Mouse (Mus musculus) lung, embryonic 15.5 days (tissue): Measurements from ENCODE around the gene Mme. TPM values are rescaled to one million over a fixed set of nuclear protein-coding genes. Genes with fewer than 3 reads are reported as not detected.

Source experiments
- ATAC-seq: fragments of 200-750 bp; cut with Nextera tagmentation; 2 replicates; pipeline ENCODE4 v1.8.0; 2017; ENCODE audit warnings: moderate number of reproducible peaks, borderline replicate concordance; ENCODE audit not compliant: low FRiP score, low TSS enrichment; ENCODE audit errors: extremely low read depth
- H3K27ac ChIP-seq: fragments of 300-500 bp; sonication (generic); 2 replicates; pipeline ENCODE4 v1.5.1; 2015; ENCODE audit warnings: moderate library complexity, mild to moderate bottlenecking, inconsistent platforms
- H3K27me3 ChIP-seq: fragments of 300-500 bp; sonication (generic); 2 replicates; pipeline ENCODE4 v1.6.1; 2015; ENCODE audit warnings: inconsistent platforms
- H3K36me3 ChIP-seq: fragments of 300-500 bp; sonication (generic); 2 replicates; pipeline ENCODE4 v1.6.1; 2015; ENCODE audit warnings: inconsistent platforms
- H3K4me1 ChIP-seq: fragments of 300-500 bp; sonication (generic); 2 replicates; pipeline ENCODE4 v1.6.1; 2015; ENCODE audit warnings: inconsistent platforms
- H3K4me2 ChIP-seq: fragments of 300-500 bp; sonication (generic); 2 replicates; pipeline ENCODE4 v1.6.1; 2015; ENCODE audit warnings: inconsistent platforms, mild to moderate bottlenecking, moderate library complexity
- H3K4me3 ChIP-seq: fragments of 300-500 bp; sonication (generic); 2 replicates; pipeline ENCODE4 v1.5.1; 2015; ENCODE audit warnings: mild to moderate bottlenecking, inconsistent platforms
- H3K9ac ChIP-seq: fragments of 300-500 bp; sonication (generic); 2 replicates; pipeline ENCODE4 v1.6.1; 2015; ENCODE audit warnings: inconsistent platforms
- H3K9me3 ChIP-seq: fragments of 300-500 bp; sonication (generic); 2 replicates; pipeline ENCODE4 v1.6.1; 2016; ENCODE audit warnings: inconsistent platforms
- WGBS: fragments of 180-500 bp; shearing (Covaris S2); methylation state at CpG from one replicate; pipeline ENCODE4 v1.1.7; 2015; 5-methylcytosine and 5-hydroxymethylcytosine counted together
- polyA plus RNA-seq: library from polyadenylated mRNA; unstranded; fragments of >200 nt; fragmentation: Nextera tagmentation; extraction: Ambion mirVana; gene quantifications from 2 replicates; pipeline ENCODE4 v1.2.1, GENCODE M21; 2015

Mme gene
- polyA plus RNA-seq, 1 experiment from 2014 or later, result 5.7 TPM

DNA sequence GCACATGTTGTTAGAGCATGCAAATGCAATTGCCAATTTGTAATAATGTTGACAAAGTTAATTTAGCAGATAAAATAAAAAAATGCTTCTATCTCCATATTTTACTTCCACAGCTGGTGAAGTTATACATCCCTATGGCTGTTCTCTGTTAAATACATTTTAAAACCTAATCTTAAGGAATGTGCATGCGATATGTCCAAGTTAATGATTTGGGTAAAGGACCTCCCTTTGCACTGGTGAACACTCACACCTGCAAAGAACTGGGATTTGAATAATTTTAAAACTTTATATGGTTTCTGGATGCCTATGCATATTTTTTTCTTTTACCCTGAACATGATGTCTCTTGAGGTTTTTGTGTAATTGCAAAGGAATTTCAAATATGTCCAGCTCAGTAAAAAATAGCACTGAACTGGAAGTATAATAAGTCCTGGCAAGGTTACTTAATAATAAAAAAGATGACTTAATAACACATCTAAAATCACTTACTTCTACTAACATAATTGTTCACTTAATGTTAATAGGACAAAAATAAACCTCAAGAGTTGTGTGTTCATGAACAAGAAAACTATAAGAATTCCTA lies 110.4 kb downstream of the Mme start:
- Histone ChIP-seq H3K36me3 (no peaks in the 10 kb centered on the region), H3K4me3 (no peak overlapping the region), H3K4me2 (no peak overlapping the region), H3K27me3 (no peaks in the 10 kb centered on the region), H3K9me3 (no peaks in the 10 kb centered on the region), H3K4me1 (no peaks in the 10 kb centered on the region), H3K27ac (no peak overlapping the region), H3K9ac (no peak overlapping the region)
- WGBS, result 63% methylated on average over 1 of the region's 1 CpGs
- ATAC-seq, result no peak

DNA sequence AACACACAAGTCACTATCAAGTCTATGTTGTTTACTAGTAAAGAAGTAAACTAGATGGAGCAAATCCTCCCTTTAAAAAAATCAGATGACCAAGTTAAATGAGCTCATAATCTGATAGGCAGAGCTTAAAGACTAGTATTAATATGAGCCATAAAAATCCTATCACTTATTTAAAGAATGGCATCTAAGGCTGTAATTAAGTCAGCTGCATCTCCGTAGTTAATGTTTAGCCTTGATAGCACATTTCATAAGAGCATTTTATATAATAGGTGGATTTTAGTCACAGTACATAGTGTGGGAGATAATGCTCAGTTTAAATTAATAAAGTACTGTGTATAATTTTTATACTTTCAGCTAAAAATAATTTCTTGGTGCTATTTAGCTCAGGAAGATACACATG lies 118.2 kb downstream of the Mme start:
- Histone ChIP-seq H3K4me1 (no peaks in the 10 kb centered on the region), H3K27me3 (no peaks in the 10 kb centered on the region), H3K36me3 (no peaks in the 10 kb centered on the region), H3K9ac (no peak overlapping the region), H3K9me3 (no peaks in the 10 kb centered on the region), H3K4me3 (no peak overlapping the region), H3K27ac (no peak overlapping the region), H3K4me2 (no peak overlapping the region)
- ATAC-seq, result no peak
- WGBS, result 81% methylated on average over 1 of the region's 1 CpGs

DNA sequence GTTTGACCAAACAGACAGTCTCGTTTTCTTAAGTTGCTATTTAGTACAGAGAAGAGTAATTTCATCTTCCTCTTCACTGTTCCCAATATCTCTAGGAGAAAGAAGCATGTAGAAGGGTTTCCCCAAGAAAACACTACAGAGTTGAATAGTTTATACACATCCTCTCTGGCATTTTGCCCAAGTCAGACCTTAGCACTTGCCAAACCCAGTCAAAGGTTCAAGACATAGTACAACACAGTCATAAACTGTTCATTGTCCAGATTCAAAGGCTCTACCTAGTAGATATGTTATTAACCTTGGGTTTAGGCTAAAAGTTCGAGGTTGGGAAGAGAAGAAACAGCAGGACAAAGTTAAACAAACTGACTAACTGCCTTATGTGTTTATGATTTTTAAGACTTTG lies 143.7 kb downstream of the Mme start:
- H3K9me3 ChIP-seq, result no peaks in the 10 kb centered on the region
- H3K27me3 ChIP-seq, result no peaks in the 10 kb centered on the region
- no peak for ATAC-seq
- no peak overlapping the region for H3K27ac ChIP-seq
- H3K9ac ChIP-seq, result no peak overlapping the region
- WGBS, result 48% methylated on average over 2 of the region's 2 CpGs
- no peaks in the 10 kb centered on the region for H3K4me1 ChIP-seq
- no peak overlapping the region for H3K4me3 ChIP-seq
- no peaks in the 10 kb centered on the region for H3K36me3 ChIP-seq
- H3K4me2 ChIP-seq, result no peak overlapping the region

DNA sequence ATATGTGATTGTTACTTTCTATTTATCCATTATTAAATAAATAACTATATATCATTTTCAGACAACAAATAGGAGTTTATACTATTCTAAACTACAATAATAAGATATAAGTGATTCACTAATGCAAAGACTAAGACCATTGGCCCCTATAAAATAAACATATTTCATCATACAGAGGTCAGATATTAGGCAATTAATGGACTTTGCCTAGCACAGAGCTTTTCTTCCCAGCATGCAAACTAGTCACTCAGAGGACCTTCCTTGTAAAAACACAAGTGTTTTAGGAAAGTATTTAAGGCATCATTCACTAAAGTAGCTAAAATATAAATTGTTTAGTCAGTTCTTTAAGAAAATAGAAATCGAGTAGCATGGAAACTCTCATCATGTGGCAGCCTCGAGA lies 149.4 kb downstream of the Mme start:
- Histone ChIP-seq H3K9me3 (no peaks in the 10 kb centered on the region), H3K36me3 (no peaks in the 10 kb centered on the region), H3K4me1 (no peaks in the 10 kb centered on the region), H3K4me2 (no peak overlapping the region), H3K27me3 (no peaks in the 10 kb centered on the region), H3K9ac (no peak overlapping the region), H3K4me3 (no peak overlapping the region), H3K27ac (no peak overlapping the region)
- WGBS, result 37% methylated on average over 2 of the region's 2 CpGs
- no peak for ATAC-seq

DNA sequence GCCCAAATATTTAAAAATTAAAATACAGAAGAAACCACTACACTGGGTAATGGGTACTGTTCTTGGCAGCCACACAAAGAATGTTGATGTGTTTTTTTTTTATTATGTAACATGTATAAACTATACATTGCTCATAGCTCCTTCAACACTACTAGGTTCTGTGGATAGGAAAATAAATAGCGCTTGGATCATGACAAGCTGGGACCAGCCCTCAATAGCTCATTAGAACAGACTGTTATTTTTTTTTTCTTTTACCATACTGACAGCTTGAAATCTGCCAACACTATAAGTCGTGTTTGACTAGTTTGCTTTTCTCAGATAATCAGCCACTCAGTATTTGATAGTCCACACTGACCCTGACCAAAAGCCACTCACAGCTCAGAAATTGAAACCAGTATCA lies 150.0 kb downstream of the Mme start:
- Histone ChIP-seq H3K4me3 (no peak overlapping the region), H3K36me3 (no peaks in the 10 kb centered on the region), H3K9ac (no peak overlapping the region), H3K4me1 (no peaks in the 10 kb centered on the region), H3K9me3 (no peaks in the 10 kb centered on the region), H3K4me2 (no peak overlapping the region), H3K27ac (no peak overlapping the region), H3K27me3 (no peaks in the 10 kb centered on the region)
- ATAC-seq, result peak; percentile 90
- WGBS, result 26% methylated on average over 2 of the region's 2 CpGs

DNA sequence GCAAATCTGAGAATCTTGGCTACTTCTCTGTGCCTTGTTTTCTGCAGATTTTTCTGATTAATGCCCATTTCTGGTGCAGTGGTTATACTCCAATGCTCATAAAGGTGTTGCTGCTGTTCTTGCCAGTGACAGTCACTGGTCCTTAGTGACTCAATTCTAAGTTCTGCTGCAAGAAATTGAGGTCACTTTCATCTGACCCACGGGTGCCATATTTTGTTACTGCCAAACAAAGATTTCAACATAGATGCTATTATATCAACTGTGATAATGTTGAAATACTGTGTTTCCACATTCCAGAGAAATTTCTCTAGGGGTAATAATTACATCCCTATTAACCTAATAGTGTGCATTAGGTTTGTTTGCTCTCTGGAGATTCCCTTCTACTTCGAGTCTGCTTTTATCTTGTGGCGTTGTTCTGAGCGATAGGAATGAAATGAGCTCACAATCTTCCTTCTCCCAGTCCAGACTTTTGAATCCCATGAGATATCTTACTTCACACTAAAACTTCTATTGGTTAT lies 153.1 kb downstream of the Mme start:
- H3K9me3 ChIP-seq, result no peaks in the 10 kb centered on the region
- H3K36me3 ChIP-seq, result no peaks in the 10 kb centered on the region
- 61% methylated on average over 4 of the region's 4 CpGs for WGBS
- H3K27me3 ChIP-seq, result no peaks in the 10 kb centered on the region
- H3K27ac ChIP-seq, result no peak overlapping the region
- no peak overlapping the region for H3K4me2 ChIP-seq
- peak; percentile 46; the same call in 1 of the 2 replicates for ATAC-seq
- H3K4me3 ChIP-seq, result no peak overlapping the region
- H3K9ac ChIP-seq, result no peak overlapping the region
- H3K4me1 ChIP-seq, result no peaks in the 10 kb centered on the region

DNA sequence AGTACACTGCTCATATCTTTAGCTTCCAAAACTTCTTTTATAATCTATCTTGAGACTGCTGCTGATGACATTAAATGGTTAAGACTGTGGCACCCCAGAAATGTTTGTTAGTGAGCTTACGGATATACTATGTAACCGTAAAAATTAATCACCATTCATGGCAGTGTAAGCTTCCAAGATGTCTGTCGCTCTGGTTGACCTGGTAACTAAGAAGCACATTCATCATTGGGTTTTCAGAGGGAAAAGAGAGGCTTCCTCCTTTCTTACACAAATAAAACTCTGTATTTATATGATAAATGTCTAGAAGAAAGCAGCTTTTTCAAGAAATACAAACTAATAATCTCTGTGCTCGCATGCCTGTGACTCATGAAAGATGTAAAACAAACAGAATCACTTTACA lies 156.8 kb downstream of the Mme start:
- Histone ChIP-seq H3K9ac (no peak overlapping the region), H3K4me1 (no peaks in the 10 kb centered on the region), H3K4me2 (no peak overlapping the region), H3K4me3 (no peak overlapping the region), H3K36me3 (no peaks in the 10 kb centered on the region), H3K27me3 (no peaks in the 10 kb centered on the region), H3K27ac (no peak overlapping the region), H3K9me3 (no peaks in the 10 kb centered on the region)
- ATAC-seq, result no peak
- 49% methylated on average over 4 of the region's 4 CpGs for WGBS

DNA sequence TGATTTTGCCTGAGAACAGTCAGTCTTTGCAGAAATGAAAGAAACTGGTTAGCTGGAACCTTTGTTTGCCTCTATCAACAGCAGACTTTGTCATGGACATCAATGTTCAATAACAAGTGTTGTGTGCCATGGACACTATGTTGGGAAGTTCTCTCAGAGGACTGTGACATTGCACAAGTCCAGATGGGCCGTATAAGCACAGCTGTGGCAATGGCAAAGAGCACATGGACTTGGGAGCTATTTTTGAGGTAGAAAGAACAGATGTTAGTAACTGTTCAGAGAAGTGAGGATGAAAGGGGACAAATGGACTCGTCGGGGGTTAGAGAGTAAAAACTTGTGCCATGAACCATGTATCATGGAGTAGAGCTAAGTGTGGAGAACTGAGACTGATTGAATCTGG lies 165.1 kb downstream of the Mme start:
- no peak overlapping the region for H3K9ac ChIP-seq
- H3K27ac ChIP-seq, result no peak overlapping the region
- peak; percentile 80 for ATAC-seq
- no peaks in the 10 kb centered on the region for H3K4me1 ChIP-seq
- 49% methylated on average over 3 of the region's 3 CpGs for WGBS
- no peaks in the 10 kb centered on the region for H3K27me3 ChIP-seq
- no peak overlapping the region for H3K4me3 ChIP-seq
- no peaks in the 10 kb centered on the region for H3K9me3 ChIP-seq
- no peak overlapping the region for H3K4me2 ChIP-seq
- no peaks in the 10 kb centered on the region for H3K36me3 ChIP-seq

DNA sequence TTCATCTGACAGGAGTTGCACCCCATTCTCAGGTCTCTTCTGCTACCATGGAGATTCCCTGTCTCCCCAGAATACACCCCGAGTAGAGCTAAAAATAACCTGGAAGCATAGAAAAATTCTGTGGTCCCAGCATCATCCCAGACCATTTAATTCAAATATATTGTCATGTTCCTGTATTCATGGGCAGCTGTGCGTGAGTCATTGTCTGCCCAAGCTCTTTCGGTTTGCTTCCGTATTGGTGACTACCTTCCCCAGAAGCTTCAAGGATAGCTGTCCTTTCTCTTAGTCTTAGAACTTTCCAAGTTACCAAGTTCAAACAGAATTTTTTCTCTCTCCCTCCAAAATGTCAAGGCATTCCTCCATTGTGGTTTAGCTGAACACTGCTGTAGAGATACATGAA lies 169.7 kb downstream of the Mme start:
- ATAC-seq, result no peak
- Histone ChIP-seq H3K9ac (no peak overlapping the region), H3K4me3 (no peak overlapping the region), H3K9me3 (no peaks in the 10 kb centered on the region), H3K4me2 (no peak overlapping the region), H3K4me1 (0 out of 2 replicates have a peak, but pooled peaks cover 5% of the 10 kb centered on the region), H3K36me3 (no peaks in the 10 kb centered on the region), H3K27me3 (no peaks in the 10 kb centered on the region), H3K27ac (no peak overlapping the region)
- WGBS, result 82% methylated on average over 4 of the region's 4 CpGs

DNA sequence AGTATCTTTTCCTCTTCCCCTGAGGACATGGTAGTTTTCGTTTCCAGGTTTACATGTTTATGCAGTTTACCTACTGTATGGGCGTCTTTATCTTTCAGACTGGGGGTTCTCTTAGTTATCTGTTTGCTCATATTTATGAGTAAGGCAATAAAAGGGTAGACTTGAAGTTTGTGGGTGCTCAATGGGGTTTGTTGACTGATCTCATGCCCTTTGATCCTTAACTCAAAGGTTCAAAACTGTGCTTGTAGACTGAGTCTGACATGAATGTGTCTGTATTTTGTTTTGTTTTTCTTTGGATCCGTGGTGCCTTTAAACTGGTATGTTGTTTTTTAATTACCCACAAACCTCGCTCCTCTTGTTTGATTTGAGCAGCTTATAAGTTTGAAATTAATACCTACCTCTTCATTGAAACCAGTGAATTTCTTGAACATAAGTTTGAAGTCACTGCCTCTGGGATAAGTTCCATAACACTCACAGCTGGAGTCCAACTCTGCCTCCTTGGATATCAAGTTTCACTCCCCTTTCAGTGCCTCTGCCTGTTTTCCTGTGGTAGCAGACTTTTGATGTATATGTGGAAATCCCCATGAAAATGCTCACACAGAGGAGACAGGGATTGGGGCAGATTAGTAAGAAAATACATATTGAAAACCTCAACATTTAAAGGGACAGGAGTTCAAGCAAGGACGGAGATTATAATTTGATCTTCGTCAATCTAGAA lies 171.0 kb downstream of the Mme start:
- no peaks in the 10 kb centered on the region for H3K36me3 ChIP-seq
- no peak overlapping the region for H3K27ac ChIP-seq
- H3K4me3 ChIP-seq, result no peak overlapping the region
- no peak overlapping the region for H3K9ac ChIP-seq
- ATAC-seq, result peak; percentile 65; the same call in 1 of the 2 replicates
- H3K9me3 ChIP-seq, result no peaks in the 10 kb centered on the region
- 0 out of 2 replicates have a peak, but pooled peaks cover 5% of the 10 kb centered on the region for H3K4me1 ChIP-seq
- WGBS, result 56% methylated on average over 6 of the region's 6 CpGs
- H3K27me3 ChIP-seq, result no peaks in the 10 kb centered on the region
- H3K4me2 ChIP-seq, result no peak overlapping the region

DNA sequence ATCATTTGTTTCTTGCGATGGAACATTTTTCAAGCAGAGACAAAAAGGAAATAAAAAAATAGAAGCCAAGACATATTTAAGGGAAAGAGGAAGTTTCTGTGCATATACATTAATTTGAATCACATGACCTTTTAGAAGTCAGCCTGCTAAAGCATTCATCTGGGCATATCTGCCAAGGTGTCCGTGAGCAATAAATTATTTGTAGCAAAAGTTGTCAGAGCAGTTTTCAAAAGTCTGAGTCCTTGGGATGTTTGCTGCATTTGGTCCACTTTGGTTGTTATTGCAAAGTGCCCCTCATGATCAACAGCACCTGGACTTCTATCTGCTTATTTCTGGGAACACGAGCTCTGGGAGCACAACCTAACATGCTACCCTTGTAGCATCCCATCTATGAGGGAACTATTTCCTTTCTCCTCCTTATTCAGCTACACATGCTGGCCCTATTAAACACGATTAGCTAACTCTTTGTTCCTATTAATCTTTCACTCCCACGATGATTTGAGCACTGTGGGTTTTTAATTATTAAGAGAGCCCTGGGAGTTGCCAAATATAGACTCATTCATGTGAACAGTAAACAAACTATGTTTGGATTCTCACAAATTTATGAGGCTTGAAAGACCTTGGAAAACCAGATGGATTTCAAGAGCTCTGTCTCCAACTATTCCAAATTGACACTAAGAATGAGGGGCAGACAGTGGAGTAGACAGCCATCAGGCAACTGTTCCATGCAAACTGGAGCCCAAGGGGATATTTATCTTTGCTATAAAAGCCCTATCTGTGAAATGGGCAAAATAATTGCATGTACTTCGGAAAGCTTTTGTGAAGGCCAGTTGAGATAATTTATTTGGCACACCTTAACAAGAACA lies 171.9 kb downstream of the Mme start:
- Histone ChIP-seq H3K27me3 (no peaks in the 10 kb centered on the region), H3K4me3 (no peak overlapping the region), H3K9ac (no peak overlapping the region), H3K27ac (0 out of 2 replicates have a peak overlapping the region, but pooled peaks have one; percentile 13), H3K4me1 (0 out of 2 replicates have a peak, but pooled peaks cover 5% of the 10 kb centered on the region), H3K36me3 (no peaks in the 10 kb centered on the region), H3K4me2 (no peak overlapping the region), H3K9me3 (no peaks in the 10 kb centered on the region)
- ATAC-seq, result no peak
- 51% methylated on average over 6 of the region's 6 CpGs for WGBS

DNA sequence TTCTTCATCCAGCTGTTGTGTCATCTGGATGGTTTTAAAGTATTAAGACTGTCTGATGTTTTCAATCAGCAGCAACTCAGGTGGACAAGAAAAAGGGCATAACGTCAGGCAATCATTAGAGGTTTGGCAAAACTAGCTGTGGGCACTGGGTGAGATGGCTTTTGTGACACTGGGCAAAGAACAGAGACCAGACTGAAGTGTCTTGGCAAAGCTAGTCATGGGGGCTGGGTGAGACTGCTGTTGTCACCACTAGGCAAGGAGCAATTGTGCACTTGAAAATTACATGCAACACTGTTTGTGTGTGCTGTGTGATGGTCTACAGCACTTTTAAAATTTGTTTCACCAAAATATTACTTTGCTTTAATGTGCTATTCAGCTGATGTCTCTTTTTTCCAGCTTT lies 175.9 kb downstream of the Mme start:
- 80% methylated on average over 1 of the region's 1 CpGs for WGBS
- H3K9ac ChIP-seq, result no peak overlapping the region
- H3K36me3 ChIP-seq, result no peaks in the 10 kb centered on the region
- H3K27ac ChIP-seq, result no peak overlapping the region
- no peak overlapping the region for H3K4me3 ChIP-seq
- no peaks in the 10 kb centered on the region for H3K9me3 ChIP-seq
- H3K27me3 ChIP-seq, result no peaks in the 10 kb centered on the region
- H3K4me2 ChIP-seq, result no peak overlapping the region
- H3K4me1 ChIP-seq, result 0 out of 2 replicates have a peak, but pooled peaks cover 5% of the 10 kb centered on the region
- no peak for ATAC-seq
